Mouse (Mus musculus): Measurements from ENCODE around the gene Rbms3.

DNA sequence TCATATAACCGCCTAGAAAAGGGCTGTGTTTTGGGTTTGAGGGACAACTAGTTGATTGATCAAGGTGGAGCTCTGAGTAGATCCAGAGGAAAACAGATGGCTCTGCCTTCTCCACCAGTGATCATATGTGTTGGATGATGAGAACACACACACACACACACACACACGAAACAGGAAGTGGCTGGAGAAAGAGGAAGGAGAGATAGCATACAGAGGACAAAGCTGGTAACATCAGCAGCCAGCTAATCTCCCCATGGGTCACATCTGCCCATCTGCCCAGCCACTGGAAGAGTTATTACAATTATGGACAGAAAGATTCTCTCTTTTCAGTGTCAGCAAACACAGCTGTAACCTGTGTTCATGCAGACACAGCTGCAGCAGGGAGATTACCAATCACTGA is 816.3 kb downstream of the Rbms3 start:
- TF ChIP-seq CTCF (IDR thresholded peaks at IDR 0.05) (no peak), EP300 (IDR thresholded peaks at IDR 0.05) (no peak)
